Mouse (Mus musculus): ENCODE measurements around the gene Gm5072. TPM values are rescaled to one million over a fixed set of nuclear protein-coding genes. Genes with fewer than 3 reads are reported as not detected.
"Not testable (repeated sequence)": the region's sequence is repeated elsewhere in the genome, so short reads cannot be mapped to it uniquely, and the experiment has no call there.

The Gm5072 gene
- polyA plus RNA-seq (2015; fragmentation: Nextera tagmentation; extraction: Ambion mirVana) = not detected in 2 replicates

- not testable (repeated sequence) for H3K27me3 ChIP-seq (ENCODE audit: control insufficient read depth, insufficient read depth, low read length); H3K4me2 ChIP-seq (ENCODE audit: low read depth, low read length); H3K4me1 ChIP-seq (ENCODE audit: control insufficient read depth, insufficient read depth, low read length); H3K9ac ChIP-seq (ENCODE audit: low read length); H3K27ac ChIP-seq (ENCODE audit: low read length); ATAC-seq (ENCODE audit: insufficient read depth, low FRiP score); H3K36me3 ChIP-seq (ENCODE audit: control insufficient read depth, insufficient read depth, low read length); H3K9me3 ChIP-seq (replicated peaks; ENCODE audit: control insufficient read depth, low read length); H3K4me3 ChIP-seq (replicated peaks; ENCODE audit: low read length)
- WGBS = no CpG with 5 or more reads among the region's 5 CpGs
These were observed at the start of gene Gm5072 for GRCm38 (mm10) chrX:91392200-91392599. Gm5072 (plus strand) TSS chrX:91392500.

Other genes starting within 250 kb of the Gm5072 start
- gene Mageb2, start 60.8 kb upstream of the Gm5072 start, polyA plus RNA-seq (2015; fragmentation: Nextera tagmentation; extraction: Ambion mirVana) = not detected in 2 replicates
- gene Gm8914, start 87.6 kb downstream of the Gm5072 start, polyA plus RNA-seq (2015; fragmentation: Nextera tagmentation; extraction: Ambion mirVana) = not detected in 2 replicates
- not detected in 2 replicates for gene 1700084M14Rik, start 183.4 kb downstream of the Gm5072 start, polyA plus RNA-seq (2015; fragmentation: Nextera tagmentation; extraction: Ambion mirVana)
- gene Gm14781, start 239.7 kb downstream of the Gm5072 start, polyA plus RNA-seq (2015; fragmentation: Nextera tagmentation; extraction: Ambion mirVana) = not detected in 2 replicates

Data from stomach, embryonic 16.5 days (tissue).